Mouse (Mus musculus): ENCODE data around the gene Rc3h1. TPM values are rescaled to one million over a fixed set of nuclear protein-coding genes. Genes with fewer than 3 reads are reported as not detected.
"Not testable (repeated sequence)": the region's sequence is repeated elsewhere in the genome, so short reads cannot be mapped to it uniquely, and the experiment has no call there.

Gene Rc3h1
- 8.2 and 8.4 TPM in 2 replicates for polyA plus RNA-seq (2014; fragmentation: Nextera tagmentation; extraction: Ambion mirVana)

DNA sequence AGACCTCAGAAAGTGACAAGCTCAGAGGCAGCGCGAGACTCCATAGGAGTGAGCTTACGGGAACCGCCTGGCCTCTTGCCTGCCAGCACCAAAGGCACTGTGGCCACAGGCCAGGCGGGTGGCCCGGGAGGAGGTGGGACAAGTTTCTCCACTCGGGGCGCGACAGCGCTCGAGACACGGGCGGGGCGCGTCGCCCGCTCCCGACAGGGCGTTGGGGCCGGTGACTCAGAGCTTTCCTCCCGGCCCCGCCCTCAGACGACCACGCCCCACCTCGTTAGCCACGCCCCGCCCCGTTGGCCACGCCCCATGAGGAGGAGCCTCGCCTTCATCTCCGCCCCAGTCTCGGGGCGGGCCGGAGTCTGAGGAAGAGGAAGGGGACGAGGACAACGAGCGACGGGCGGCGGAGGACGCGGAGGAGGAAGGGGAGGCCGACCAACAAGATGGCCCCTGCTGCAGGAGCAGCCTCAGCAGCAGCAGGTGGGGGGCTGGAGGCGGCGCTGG lies at the start of gene Rc3h1:
Gene Rc3h1, plus strand, starts transcription at position 362 of the 501 bp plus-strand sequence.
- DNase-seq (ENCODE audit: low spot score): peak; percentile 94

DNA sequence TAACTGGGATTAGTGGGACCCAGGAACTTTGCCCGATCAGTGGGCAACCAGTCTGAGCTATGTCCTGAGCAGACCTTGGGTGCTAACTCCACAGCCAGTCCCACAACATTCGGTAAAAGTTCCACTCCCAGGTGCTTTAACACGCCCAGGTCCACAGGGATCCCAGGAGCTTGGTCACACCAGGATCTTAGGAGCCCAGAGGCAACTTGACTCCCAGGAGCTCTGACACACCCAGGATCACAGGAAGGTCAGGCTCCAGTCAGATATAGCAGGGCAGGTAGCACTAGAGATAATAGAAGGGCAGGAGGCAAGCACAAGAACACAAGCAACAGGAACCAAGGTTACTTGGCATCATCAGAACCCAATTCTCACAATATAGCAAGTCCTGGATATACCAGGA lies 48.1 kb upstream of the Rc3h1 start:
- Histone ChIP-seq H3K4me2 (ENCODE audit: low read depth, low read length) (no peak overlapping the region), H3K9ac (replicated peaks; ENCODE audit: low read length) (no peak overlapping the region), H3K36me3 (replicated peaks; ENCODE audit: control insufficient read depth, insufficient read depth, low read depth, low read length) (no peaks in the 10 kb centered on the region), H3K9me3 (replicated peaks; ENCODE audit: control insufficient read depth, low read length) (no peaks in the 10 kb centered on the region), H3K27me3 (ENCODE audit: control insufficient read depth, insufficient read depth, low read length) (no peaks in the 10 kb centered on the region), H3K4me1 (ENCODE audit: control insufficient read depth, insufficient read depth, low read length) (no peaks in the 10 kb centered on the region), H3K4me3 (ENCODE audit: low read depth, low read length) (no peak overlapping the region), H3K27ac (replicated peaks; ENCODE audit: low read depth, low read length) (no peak overlapping the region)
- 92% methylated on average over 3 of the region's 3 CpGs for WGBS
- no peak for ATAC-seq (replicated peaks; ENCODE audit: insufficient number of reproducible peaks, low FRiP score, low TSS enrichment, low read depth)
- no peak for DNase-seq (ENCODE audit: low spot score)

More for the DNA sequence above, at the start of gene Rc3h1:
- H3K27me3 ChIP-seq (ENCODE audit: control insufficient read depth, insufficient read depth, low read length): no peaks in the 10 kb centered on the region
- H3K36me3 ChIP-seq (replicated peaks; ENCODE audit: control insufficient read depth, insufficient read depth, low read depth, low read length): no peaks in the 10 kb centered on the region
- peak; percentile 95 for ATAC-seq (replicated peaks; ENCODE audit: insufficient number of reproducible peaks, low FRiP score, low TSS enrichment, low read depth)
- H3K4me2 ChIP-seq (ENCODE audit: low read depth, low read length): peak within 1 kb of the TSS; percentile 63
- no peaks in the 10 kb centered on the region for H3K9me3 ChIP-seq (replicated peaks; ENCODE audit: control insufficient read depth, low read length)
- H3K9ac ChIP-seq (replicated peaks; ENCODE audit: low read length): peak within 1 kb of the TSS; percentile 95
- under 1% methylated on average over 45 of the region's 45 CpGs for WGBS
- H3K27ac ChIP-seq (replicated peaks; ENCODE audit: low read depth, low read length): peak within 1 kb of the TSS; percentile 80
- peak within 1 kb of the TSS; percentile 98 for H3K4me3 ChIP-seq (ENCODE audit: low read depth, low read length)
- H3K4me1 ChIP-seq (ENCODE audit: control insufficient read depth, insufficient read depth, low read length): no peaks in the 10 kb centered on the region

DNA sequence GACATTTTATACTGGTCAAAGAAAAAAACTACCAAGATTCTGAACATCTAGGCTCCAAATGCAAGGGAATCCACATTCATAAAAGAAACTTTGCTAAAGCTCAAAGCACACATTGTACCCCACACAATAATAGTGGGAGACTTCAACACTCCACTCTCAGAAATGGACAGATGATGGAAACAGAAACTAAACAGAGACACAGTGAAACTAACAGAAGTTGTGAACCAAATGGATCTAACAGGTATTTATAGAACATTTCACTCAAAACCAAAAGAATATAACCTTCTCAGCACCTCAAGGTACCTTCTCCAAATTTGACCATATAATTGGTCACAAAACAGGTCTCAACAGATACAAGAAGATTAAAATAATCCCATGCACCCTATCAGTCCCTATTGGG lies 46.3 kb upstream of the Rc3h1 start:
- not testable (repeated sequence) for H3K36me3 ChIP-seq (replicated peaks; ENCODE audit: control insufficient read depth, insufficient read depth, low read depth, low read length); H3K4me1 ChIP-seq (ENCODE audit: control insufficient read depth, insufficient read depth, low read length); H3K9ac ChIP-seq (replicated peaks; ENCODE audit: low read length); H3K27me3 ChIP-seq (ENCODE audit: control insufficient read depth, insufficient read depth, low read length); H3K4me3 ChIP-seq (ENCODE audit: low read depth, low read length); H3K4me2 ChIP-seq (ENCODE audit: low read depth, low read length); H3K9me3 ChIP-seq (replicated peaks; ENCODE audit: control insufficient read depth, low read length); DNase-seq (ENCODE audit: low spot score); ATAC-seq (replicated peaks; ENCODE audit: insufficient number of reproducible peaks, low FRiP score, low TSS enrichment, low read depth); H3K27ac ChIP-seq (replicated peaks; ENCODE audit: low read depth, low read length)

DNA sequence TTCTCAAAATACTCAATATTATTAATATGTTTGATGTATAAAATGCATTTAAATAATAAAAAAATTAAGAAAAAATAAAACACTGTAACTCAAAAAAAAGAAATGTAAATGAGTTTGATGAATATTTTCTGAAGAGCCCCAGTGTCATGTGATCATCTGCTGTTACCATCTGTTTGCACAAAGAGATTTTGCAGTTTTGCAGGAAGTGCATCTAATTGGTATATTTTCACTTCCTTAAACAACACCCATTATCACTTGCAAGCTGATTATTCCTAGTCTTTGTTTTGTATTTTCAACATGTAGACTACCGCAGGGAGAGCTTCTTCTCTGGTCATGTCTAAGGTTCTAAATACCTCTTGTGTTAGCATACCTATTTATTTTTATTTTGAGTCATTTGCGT lies 45.1 kb upstream of the Rc3h1 start:
- Histone ChIP-seq H3K9ac (replicated peaks; ENCODE audit: low read length) (no peak overlapping the region), H3K27ac (replicated peaks; ENCODE audit: low read depth, low read length) (no peak overlapping the region), H3K4me3 (ENCODE audit: low read depth, low read length) (no peak overlapping the region), H3K27me3 (ENCODE audit: control insufficient read depth, insufficient read depth, low read length) (no peaks in the 10 kb centered on the region), H3K4me2 (ENCODE audit: low read depth, low read length) (no peak overlapping the region), H3K9me3 (replicated peaks; ENCODE audit: control insufficient read depth, low read length) (no peaks in the 10 kb centered on the region), H3K4me1 (ENCODE audit: control insufficient read depth, insufficient read depth, low read length) (no peaks in the 10 kb centered on the region), H3K36me3 (replicated peaks; ENCODE audit: control insufficient read depth, insufficient read depth, low read depth, low read length) (no peaks in the 10 kb centered on the region)
- 83% methylated on average over 2 of the region's 2 CpGs for WGBS
- ATAC-seq (replicated peaks; ENCODE audit: insufficient number of reproducible peaks, low FRiP score, low TSS enrichment, low read depth) (no peak), DNase-seq (ENCODE audit: low spot score) (no peak)

DNA sequence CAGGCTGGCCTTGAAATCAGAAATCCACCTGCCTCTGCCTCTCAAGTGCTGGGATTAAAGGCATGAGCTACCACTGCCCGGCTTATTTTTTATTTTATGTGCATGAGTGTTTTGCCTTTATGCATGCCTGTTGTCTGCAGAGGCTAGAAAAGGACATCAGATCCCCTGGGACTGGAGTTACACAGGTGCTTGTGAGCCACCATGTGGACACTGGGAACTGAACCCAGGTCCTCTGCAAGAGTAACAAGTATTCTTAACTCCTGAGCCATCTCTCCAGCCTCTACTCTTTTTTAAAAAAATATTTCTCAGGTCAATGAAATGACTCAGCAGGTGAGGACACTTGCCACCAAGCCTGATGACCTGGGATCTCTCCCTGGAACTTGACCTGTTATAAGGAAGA lies 44.6 kb upstream of the Rc3h1 start:
- WGBS: 83% methylated on average over 1 of the region's 1 CpGs
- no peaks in the 10 kb centered on the region for H3K27me3 ChIP-seq (ENCODE audit: control insufficient read depth, insufficient read depth, low read length)
- H3K4me3 ChIP-seq (ENCODE audit: low read depth, low read length): no peak overlapping the region
- H3K4me2 ChIP-seq (ENCODE audit: low read depth, low read length): no peak overlapping the region
- no peaks in the 10 kb centered on the region for H3K9me3 ChIP-seq (replicated peaks; ENCODE audit: control insufficient read depth, low read length)
- no peak for DNase-seq (ENCODE audit: low spot score)
- H3K36me3 ChIP-seq (replicated peaks; ENCODE audit: control insufficient read depth, insufficient read depth, low read depth, low read length): no peaks in the 10 kb centered on the region
- H3K9ac ChIP-seq (replicated peaks; ENCODE audit: low read length): no peak overlapping the region
- no peak overlapping the region for H3K27ac ChIP-seq (replicated peaks; ENCODE audit: low read depth, low read length)
- no peak for ATAC-seq (replicated peaks; ENCODE audit: insufficient number of reproducible peaks, low FRiP score, low TSS enrichment, low read depth)
- H3K4me1 ChIP-seq (ENCODE audit: control insufficient read depth, insufficient read depth, low read length): no peaks in the 10 kb centered on the region

DNA sequence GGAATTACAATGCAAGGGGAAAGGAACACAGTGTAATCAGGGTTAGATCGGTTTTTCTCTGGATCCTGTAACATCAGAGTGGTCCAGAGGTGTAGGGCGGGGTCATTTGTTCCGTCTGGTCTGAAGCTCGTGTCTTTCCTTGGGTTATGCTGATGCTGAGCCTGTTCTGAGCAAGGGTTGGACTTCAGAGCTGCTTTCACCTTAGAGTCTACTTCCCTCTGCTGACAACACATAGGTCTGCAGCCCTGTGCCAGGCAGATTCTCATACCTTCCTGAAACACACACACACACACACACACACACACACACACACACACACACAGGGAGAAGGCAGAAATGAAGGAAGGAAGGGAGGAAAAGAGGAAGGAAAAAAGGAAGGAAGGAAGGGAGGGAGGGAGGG lies 43.2 kb upstream of the Rc3h1 start:
- Histone ChIP-seq H3K9ac (replicated peaks; ENCODE audit: low read length) (no peak overlapping the region), H3K9me3 (replicated peaks; ENCODE audit: control insufficient read depth, low read length) (no peaks in the 10 kb centered on the region), H3K4me1 (ENCODE audit: control insufficient read depth, insufficient read depth, low read length) (no peaks in the 10 kb centered on the region), H3K36me3 (replicated peaks; ENCODE audit: control insufficient read depth, insufficient read depth, low read depth, low read length) (no peaks in the 10 kb centered on the region), H3K27me3 (ENCODE audit: control insufficient read depth, insufficient read depth, low read length) (no peaks in the 10 kb centered on the region), H3K4me3 (ENCODE audit: low read depth, low read length) (no peak overlapping the region), H3K4me2 (ENCODE audit: low read depth, low read length) (no peak overlapping the region), H3K27ac (replicated peaks; ENCODE audit: low read depth, low read length) (no peak overlapping the region)
- WGBS: 69% methylated on average over 4 of the region's 4 CpGs
- DNase-seq (ENCODE audit: low spot score): no peak
- no peak for ATAC-seq (replicated peaks; ENCODE audit: insufficient number of reproducible peaks, low FRiP score, low TSS enrichment, low read depth)

DNA sequence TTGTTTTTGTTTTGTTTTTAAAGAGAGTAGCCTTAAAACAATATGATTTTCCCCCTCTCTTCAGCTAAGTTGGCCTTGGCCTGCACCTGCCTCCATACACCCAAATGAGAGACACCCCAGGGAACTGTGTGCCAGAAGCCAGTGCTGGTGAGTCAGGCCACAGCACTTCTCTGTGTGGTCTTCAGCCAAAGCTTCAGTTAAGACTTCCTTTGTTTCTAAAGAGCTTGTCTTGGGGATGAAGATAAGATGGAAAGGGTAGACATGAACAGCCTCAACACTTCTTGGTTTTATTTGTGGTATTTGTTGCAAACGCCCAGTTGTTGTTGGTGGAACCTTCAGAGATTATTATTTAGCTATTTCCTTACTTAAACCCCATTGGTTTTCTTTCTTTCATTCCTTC lies 31.5 kb upstream of the Rc3h1 start:
- H3K27ac ChIP-seq (replicated peaks; ENCODE audit: low read depth, low read length): no peak overlapping the region
- H3K27me3 ChIP-seq (ENCODE audit: control insufficient read depth, insufficient read depth, low read length): no peaks in the 10 kb centered on the region
- no peak overlapping the region for H3K4me2 ChIP-seq (ENCODE audit: low read depth, low read length)
- H3K9me3 ChIP-seq (replicated peaks; ENCODE audit: control insufficient read depth, low read length): no peaks in the 10 kb centered on the region
- no peaks in the 10 kb centered on the region for H3K4me1 ChIP-seq (ENCODE audit: control insufficient read depth, insufficient read depth, low read length)
- no peak overlapping the region for H3K4me3 ChIP-seq (ENCODE audit: low read depth, low read length)
- ATAC-seq (replicated peaks; ENCODE audit: insufficient number of reproducible peaks, low FRiP score, low TSS enrichment, low read depth): no peak
- H3K36me3 ChIP-seq (replicated peaks; ENCODE audit: control insufficient read depth, insufficient read depth, low read depth, low read length): no peaks in the 10 kb centered on the region
- 75% methylated on average over 1 of the region's 1 CpGs for WGBS
- no peak overlapping the region for H3K9ac ChIP-seq (replicated peaks; ENCODE audit: low read length)
- DNase-seq (ENCODE audit: low spot score): no peak

DNA sequence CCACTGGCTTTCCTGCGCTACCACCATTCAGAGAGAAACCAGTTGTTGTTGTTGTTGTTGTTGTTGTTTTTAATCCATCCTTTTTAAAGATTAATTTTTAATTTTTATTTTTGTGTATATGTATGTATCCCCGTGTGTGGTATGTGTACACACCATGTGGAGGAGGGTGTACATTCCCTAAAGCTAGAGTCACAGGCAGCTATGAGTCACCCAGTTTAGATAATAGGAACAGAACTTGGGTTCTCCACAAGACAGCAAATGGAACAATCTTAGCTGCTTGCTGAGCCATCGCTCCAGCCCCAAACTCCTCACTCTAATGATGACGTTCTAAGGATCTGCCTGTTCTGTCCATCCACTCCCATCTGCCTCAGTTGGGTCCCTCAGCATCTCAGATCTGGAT lies 29.2 kb upstream of the Rc3h1 start:
- DNase-seq (ENCODE audit: low spot score) (no peak), ATAC-seq (replicated peaks; ENCODE audit: insufficient number of reproducible peaks, low FRiP score, low TSS enrichment, low read depth) (no peak)
- H3K36me3 ChIP-seq (replicated peaks; ENCODE audit: control insufficient read depth, insufficient read depth, low read depth, low read length): no peaks in the 10 kb centered on the region
- no peak overlapping the region for H3K4me3 ChIP-seq (ENCODE audit: low read depth, low read length)
- no peaks in the 10 kb centered on the region for H3K27me3 ChIP-seq (ENCODE audit: control insufficient read depth, insufficient read depth, low read length)
- no peaks in the 10 kb centered on the region for H3K4me1 ChIP-seq (ENCODE audit: control insufficient read depth, insufficient read depth, low read length)
- 87% methylated on average over 4 of the region's 4 CpGs for WGBS
- no peaks in the 10 kb centered on the region for H3K9me3 ChIP-seq (replicated peaks; ENCODE audit: control insufficient read depth, low read length)
- H3K4me2 ChIP-seq (ENCODE audit: low read depth, low read length): no peak overlapping the region
- no peak overlapping the region for H3K9ac ChIP-seq (replicated peaks; ENCODE audit: low read length)
- no peak overlapping the region for H3K27ac ChIP-seq (replicated peaks; ENCODE audit: low read depth, low read length)

Measured in embryonic facial prominence, embryonic 11.5 days (tissue).